Mouse (Mus musculus): ENCODE measurements around the gene Mcfd2. TPM values are rescaled to one million over a fixed set of nuclear protein-coding genes. Genes with fewer than 3 reads are reported as not detected.

Mcfd2 gene
- 42.6 and 43.8 TPM in 2 replicates for polyA plus RNA-seq (2015; fragmentation: Nextera tagmentation; extraction: Ambion mirVana)

GRCm38 (mm10) chr17:87265792-87266186 lies at the start of gene Mcfd2:
Mcfd2 (minus strand) TSS chr17:87265935.

GRCm38 (mm10) chr17:87282706-87283053 lies 16.9 kb upstream of the Mcfd2 start, which contains the start of gene Ttc7:
Ttc7 (plus strand) TSS chr17:87282886.

Other genes starting within 250 kb of the Mcfd2 start
- gene Pigf, start 240.5 kb downstream of the Mcfd2 start, polyA plus RNA-seq (2015; fragmentation: Nextera tagmentation; extraction: Ambion mirVana): 35.7 and 39.7 TPM in 2 replicates
- 173 and 188 TPM in 2 replicates for gene Cript, start 240.4 kb downstream of the Mcfd2 start, polyA plus RNA-seq (2015; fragmentation: Nextera tagmentation; extraction: Ambion mirVana)
- 19.6 and 19.7 TPM in 2 replicates for gene Socs5, start 158.3 kb downstream of the Mcfd2 start, polyA plus RNA-seq (2015; fragmentation: Nextera tagmentation; extraction: Ambion mirVana)
- 11.8 and 12.7 TPM in 2 replicates for gene Ttc7, start 17.0 kb upstream of the Mcfd2 start, polyA plus RNA-seq (2015; fragmentation: Nextera tagmentation; extraction: Ambion mirVana)
- gene Stpg4, start 161.8 kb upstream of the Mcfd2 start, polyA plus RNA-seq (2015; fragmentation: Nextera tagmentation; extraction: Ambion mirVana): not detected in 2 replicates
- 3,170 and 3,364 TPM in 2 replicates for gene Calm2, start 181.0 kb upstream of the Mcfd2 start, polyA plus RNA-seq (2015; fragmentation: Nextera tagmentation; extraction: Ambion mirVana)